Mouse (Mus musculus): ENCODE results near the gene Rnf157.

DNA sequence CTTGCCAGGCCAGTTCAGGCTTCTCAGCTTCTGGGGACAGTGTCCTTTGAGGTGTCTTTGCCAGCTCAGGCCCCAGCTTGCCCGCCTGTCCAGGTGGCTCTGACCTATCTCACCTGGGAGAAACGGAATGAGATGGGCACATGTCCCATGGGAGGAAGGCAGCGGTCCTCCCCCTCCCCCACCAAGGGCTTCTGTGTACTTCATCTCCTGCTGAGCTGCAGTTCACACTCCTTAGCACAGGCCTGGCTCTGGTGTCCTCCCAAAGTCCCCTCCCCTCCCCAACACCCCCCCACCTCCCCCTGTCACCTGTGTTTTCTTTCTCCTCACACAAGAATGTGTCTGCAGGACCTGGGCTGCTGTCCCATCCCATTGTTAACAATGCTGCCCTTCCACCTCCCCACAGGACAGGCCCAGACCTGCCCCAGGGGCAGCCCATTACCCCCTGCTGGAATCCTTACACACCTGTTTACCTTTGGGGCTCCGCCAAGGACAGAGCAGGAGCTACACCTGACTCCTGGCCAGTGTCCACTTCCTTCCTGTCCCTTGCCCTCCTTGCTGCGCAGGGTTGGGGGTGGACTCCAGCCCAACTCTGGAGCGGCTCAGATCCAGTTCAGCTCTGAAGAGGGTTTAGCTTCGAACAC, 85.7 kb downstream of the Rnf157 start:
- TF ChIP-seq HCFC1 (IDR thresholded peaks at IDR 0.05; ENCODE audit: borderline replicate concordance, insufficient read depth, low read length) (no peak), ZC3H11A (IDR thresholded peaks at IDR 0.05; ENCODE audit: borderline replicate concordance, low read depth, low read length) (no peak), CHD2 (IDR thresholded peaks at IDR 0.05; ENCODE audit: low read depth, low read length) (no peak)

Data from ES-E14 (cell line).